12 mouse cellular contexts compared by ENCODE assay signal in genomic region chr4:136980921-136981320, GRCm38 (mm10). TPM values are rescaled to one million over a fixed set of nuclear protein-coding genes. Genes with fewer than 3 reads are reported as not detected.
A peak's percentile ranks its signal among the peaks of the same experiment; 100 is the strongest.
DNase-seq lines count a peak whose midpoint lies in the region; ATAC-seq and TF ChIP-seq lines count a peak whose summit lies in the region.
"Had no signal": no experiment of that assay in that cellular context is flagged by ENCODE, and none has a peak within 500 bp of the region (broad histone marks: within the 10 kb centered on the region; RNA-seq: fewer than 3 reads in every experiment).

No protein-coding gene starts in this region.

- no peak overlapping the region for H3K9ac ChIP-seq in hindbrain, embryonic 12.5 days
- H3K9ac ChIP-seq in hindbrain, postnatal 0 days (replicated peaks; ENCODE audit: low read length), result no peak overlapping the region
- no peak overlapping the region for H3K9ac ChIP-seq in midbrain, embryonic 15.5 days
- H3K9ac ChIP-seq in midbrain, embryonic 11.5 days (ENCODE audit: low read length), result no peak overlapping the region
- H3K9ac ChIP-seq in neural tube, embryonic 13.5 days, result peak overlapping the region; percentile 36; the same call in 1 of the 2 replicates
- H3K9ac ChIP-seq: limb, embryonic 12.5 days had no signal

- no peak for TF ChIP-seq CTCF in hindbrain, postnatal 0 days (IDR thresholded peaks at IDR 0.05; ENCODE audit: low read depth)
- TF ChIP-seq CTCF in thymus, adult 2 months (IDR thresholded peaks at IDR 0.05; ENCODE audit: borderline replicate concordance, control insufficient read depth, extremely low read depth, insufficient read depth, low read length, poor library complexity), result no peak

- no peak overlapping the region for H3K4me3 ChIP-seq in hindbrain, embryonic 12.5 days
- H3K4me3 ChIP-seq in hindbrain, postnatal 0 days (ENCODE audit: low read length), result no peak overlapping the region
- no peak overlapping the region for H3K4me3 ChIP-seq in midbrain, embryonic 15.5 days
- H3K4me3 ChIP-seq in midbrain, embryonic 11.5 days (ENCODE audit: low read depth, low read length), result no peak overlapping the region
- no peak overlapping the region for H3K4me3 ChIP-seq in neural tube, embryonic 13.5 days
- no peak overlapping the region for H3K4me3 ChIP-seq in thymus, adult 2 months (ENCODE audit: control insufficient read depth, insufficient read depth, low read length)
- H3K4me3 ChIP-seq: limb, embryonic 12.5 days had no signal

- peaks cover 16% of the 10 kb centered on the region for H3K4me1 ChIP-seq in hindbrain, embryonic 12.5 days
- no peaks in the 10 kb centered on the region for H3K4me1 ChIP-seq in hindbrain, postnatal 0 days (ENCODE audit: insufficient read depth, low read length)
- peaks cover 26% of the 10 kb centered on the region for H3K4me1 ChIP-seq in midbrain, embryonic 15.5 days
- H3K4me1 ChIP-seq in midbrain, embryonic 11.5 days (ENCODE audit: control insufficient read depth, insufficient read depth, low read length), result peaks cover 3% of the 10 kb centered on the region
- H3K4me1 ChIP-seq in neural tube, embryonic 13.5 days (replicated peaks), result peaks cover 33% of the 10 kb centered on the region
- H3K4me1 ChIP-seq in thymus, adult 2 months (replicated peaks; ENCODE audit: control insufficient read depth, insufficient read depth, low read length), result no peaks in the 10 kb centered on the region

- TF ChIP-seq POLR2A in thymus, adult 2 months (IDR thresholded peaks at IDR 0.05; ENCODE audit: control insufficient read depth, extremely low read depth, insufficient read depth, low read length, poor library complexity), result no peak

- peak; percentile 12; the same call in 1 of the 2 replicates for ATAC-seq in hindbrain, embryonic 12.5 days (ENCODE audit: low FRiP score)
- no peak for ATAC-seq in hindbrain, postnatal 0 days
- no peak for ATAC-seq in midbrain, embryonic 15.5 days (replicated peaks)
- no peak for ATAC-seq in midbrain, embryonic 11.5 days (ENCODE audit: low FRiP score)
- ATAC-seq in neural tube, embryonic 13.5 days (ENCODE audit: low read depth), result no peak; the same call in 1 of the 2 replicates
- no peak for ATAC-seq in megakaryocyte progenitor cell, adult 5-6 weeks (replicated peaks; ENCODE audit: poor library complexity)
- ATAC-seq: CD4-positive, CD25-positive, alpha-beta regulatory T cell, adult 4 months had no signal

- WGBS in hindbrain, embryonic 12.5 days, result 68% methylated on average over 4 of the region's 4 CpGs
- 49% methylated on average over 4 of the region's 4 CpGs for WGBS in hindbrain, postnatal 0 days
- WGBS in midbrain, embryonic 15.5 days, result 54% methylated on average over 4 of the region's 4 CpGs
- 81% methylated on average over 4 of the region's 4 CpGs for WGBS in midbrain, embryonic 11.5 days
- 66% methylated on average over 4 of the region's 4 CpGs for WGBS in neural tube, embryonic 13.5 days
- WGBS in thymus, adult 2 months, result 92% methylated on average over 4 of the region's 4 CpGs

- no peak overlapping the region for H3K4me2 ChIP-seq in hindbrain, embryonic 12.5 days (replicated peaks)
- H3K4me2 ChIP-seq in hindbrain, postnatal 0 days (ENCODE audit: low read depth, low read length), result no peak overlapping the region
- H3K4me2 ChIP-seq in midbrain, embryonic 15.5 days, result no peak overlapping the region
- no peak overlapping the region for H3K4me2 ChIP-seq in midbrain, embryonic 11.5 days
- H3K4me2 ChIP-seq in neural tube, embryonic 13.5 days, result no peak overlapping the region
- H3K4me2 ChIP-seq: limb, embryonic 12.5 days had no signal

- DNase-seq in hindbrain, postnatal 0 days (ENCODE audit: low spot score), result no peak
- no peak for DNase-seq in midbrain, embryonic 11.5 days (ENCODE audit: low spot score, missing footprints)
- peak; percentile 59 to 60 for DNase-seq in cerebellum, postnatal 10 days
- no peak for DNase-seq in thymus, adult 2 months
- DNase-seq: heart, adult 11 months; heart, postnatal 36 days had no signal

- no peaks in the 10 kb centered on the region for H3K9me3 ChIP-seq in hindbrain, embryonic 12.5 days (replicated peaks)
- no peaks in the 10 kb centered on the region for H3K9me3 ChIP-seq in hindbrain, postnatal 0 days (ENCODE audit: low read length)
- H3K9me3 ChIP-seq in midbrain, embryonic 15.5 days, result no peaks in the 10 kb centered on the region
- no peaks in the 10 kb centered on the region for H3K9me3 ChIP-seq in midbrain, embryonic 11.5 days (ENCODE audit: control insufficient read depth, low read length)
- H3K9me3 ChIP-seq in neural tube, embryonic 13.5 days, result no peaks in the 10 kb centered on the region
- H3K9me3 ChIP-seq: limb, embryonic 12.5 days had no signal

- H3K27ac ChIP-seq in hindbrain, embryonic 12.5 days, result no peak overlapping the region
- no peak overlapping the region for H3K27ac ChIP-seq in hindbrain, postnatal 0 days
- H3K27ac ChIP-seq in midbrain, embryonic 15.5 days, result peak overlapping the region; percentile 40; the same call in 1 of the 2 replicates
- H3K27ac ChIP-seq in midbrain, embryonic 11.5 days (ENCODE audit: low read depth, low read length), result no peak overlapping the region
- H3K27ac ChIP-seq in neural tube, embryonic 13.5 days (replicated peaks), result no peak overlapping the region
- H3K27ac ChIP-seq in thymus, adult 2 months (ENCODE audit: control insufficient read depth, insufficient read depth, low read length), result no peak overlapping the region
- H3K27ac ChIP-seq: limb, embryonic 12.5 days had no signal

- H3K36me3 ChIP-seq in hindbrain, embryonic 12.5 days, result peaks cover 5% of the 10 kb centered on the region; the same call in 1 of the 2 replicates
- no peaks in the 10 kb centered on the region for H3K36me3 ChIP-seq in hindbrain, postnatal 0 days (ENCODE audit: insufficient read depth, low read length)
- no peaks in the 10 kb centered on the region for H3K36me3 ChIP-seq in midbrain, embryonic 15.5 days (replicated peaks)
- H3K36me3 ChIP-seq in midbrain, embryonic 11.5 days (ENCODE audit: control insufficient read depth, insufficient read depth, low read length), result no peaks in the 10 kb centered on the region
- 0 out of 2 replicates have a peak, but pooled peaks cover 6% of the 10 kb centered on the region for H3K36me3 ChIP-seq in neural tube, embryonic 13.5 days
- H3K36me3 ChIP-seq in thymus, adult 2 months (ENCODE audit: control insufficient read depth, insufficient read depth, low read length), result no peaks in the 10 kb centered on the region

- H3K27me3 ChIP-seq in hindbrain, embryonic 12.5 days, result peaks cover 24% of the 10 kb centered on the region
- H3K27me3 ChIP-seq in hindbrain, postnatal 0 days (ENCODE audit: insufficient read depth, low read length), result no peaks in the 10 kb centered on the region
- peaks cover 26% of the 10 kb centered on the region for H3K27me3 ChIP-seq in midbrain, embryonic 15.5 days (replicated peaks)
- H3K27me3 ChIP-seq in midbrain, embryonic 11.5 days (ENCODE audit: control insufficient read depth, insufficient read depth, low read length), result peaks cover 22% of the 10 kb centered on the region
- H3K27me3 ChIP-seq in neural tube, embryonic 13.5 days, result peaks cover 3% of the 10 kb centered on the region; the same call in 1 of the 2 replicates
- H3K27me3 ChIP-seq in thymus, adult 2 months (ENCODE audit: control insufficient read depth, insufficient read depth, low read length), result no peaks in the 10 kb centered on the region

RNA-seq across cellular contexts. Expression of gene Epha8, which starts 24.3 kb away (rescaled TPM):
- 2.2 and 2.8 TPM in 2 replicates for polyA plus RNA-seq in hindbrain, embryonic 12.5 days (2016; fragmentation: Nextera tagmentation; extraction: Ambion mirVana)
- 52.9 and 59.3 TPM in 2 replicates for total RNA-seq in hindbrain, postnatal 0 days (2014; rRNA removed)
- polyA plus RNA-seq in hindbrain, postnatal 0 days (2015; fragmentation: Nextera tagmentation; extraction: Ambion mirVana), result 13.3 and 14.2 TPM in 2 replicates
- polyA plus RNA-seq in midbrain, embryonic 15.5 days (2015; fragmentation: Nextera tagmentation; extraction: Ambion mirVana), result 20.5 and 23.1 TPM in 2 replicates
- 4.1 and 5.0 TPM in 2 replicates for polyA plus RNA-seq in midbrain, embryonic 11.5 days (2014; fragmentation: Nextera tagmentation; extraction: Ambion mirVana)
- 8.0 and 9.1 TPM in 2 replicates for polyA plus RNA-seq in neural tube, embryonic 13.5 days (2015; fragmentation: Nextera tagmentation; extraction: Ambion mirVana)
- not detected in 2 replicates for total RNA-seq in megakaryocyte progenitor cell, adult 5-6 weeks (2015)
- total RNA-seq in megakaryocyte progenitor cell, adult 5-6 weeks (2017), result not detected in 2 replicates
- 0.24 and 0.38 TPM in 2 replicates for polyA plus RNA-seq in thymus, adult 2 months (2012; rRNA removed)
- total RNA-seq: heart, postnatal 36 days had no signal
- polyA plus RNA-seq: CD4-positive, CD25-positive, alpha-beta regulatory T cell, adult 4 months had no signal

Comparison
In these comparisons a context has a peak if more than half of its experiments do, and no peak if none do; other contexts are left out.
1. DNase-seq: peak in cerebellum, postnatal 10 days (2 of 2); none in hindbrain, postnatal 0 days (single experiment), midbrain, embryonic 11.5 days (single experiment) and thymus, adult 2 months (single experiment).